Mouse (Mus musculus): ENCODE data around the gene Rab9.
A peak's percentile ranks its signal among the peaks of the same experiment; 100 is the strongest.

Rab9 gene

DNA sequence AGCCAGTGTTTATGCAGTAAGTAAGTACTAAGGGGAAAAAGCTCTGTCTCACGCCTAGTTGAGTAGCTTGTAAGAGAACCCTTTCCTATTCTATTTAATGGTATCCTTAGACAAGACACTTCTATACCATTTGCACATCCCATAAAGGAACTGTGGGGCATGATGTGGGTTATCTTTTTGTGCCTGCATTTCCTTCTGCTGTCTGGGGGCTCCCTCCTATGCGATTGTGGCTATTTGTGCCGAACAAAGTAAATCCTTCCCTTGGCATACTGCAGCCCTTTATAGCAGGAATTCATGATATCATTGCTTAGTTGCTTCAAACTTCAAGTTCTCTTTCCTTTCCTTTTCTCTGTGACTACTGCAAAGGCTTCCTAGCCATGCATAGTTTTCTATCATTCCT is 35.1 kb downstream of the Rab9 start:
- DNase-seq: no peak

DNA sequence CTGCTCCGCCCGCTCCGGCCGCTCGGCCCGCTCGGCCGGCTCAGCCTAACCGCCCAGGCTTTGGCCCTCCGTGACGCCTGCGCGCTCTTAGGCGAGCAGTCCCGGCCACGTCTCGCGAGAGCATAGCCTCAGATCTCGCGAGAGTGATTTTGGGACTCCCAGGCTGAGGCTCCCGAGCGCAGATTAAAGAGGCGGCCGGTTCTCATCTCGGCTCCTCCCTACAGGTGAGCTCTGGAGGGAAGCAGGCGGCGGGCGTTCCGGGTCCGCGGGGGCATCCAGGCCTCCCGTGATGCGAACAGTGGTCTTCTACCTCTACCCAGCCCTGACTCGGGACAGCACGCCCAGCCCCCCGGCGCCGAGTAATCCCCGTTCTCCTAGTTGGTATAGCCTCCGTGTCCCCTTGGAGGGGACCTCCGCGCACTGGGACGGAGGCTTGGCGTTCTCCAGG is 39.0 kb downstream of the Rab9 start, which contains the start of gene Ofd1:
TSS of gene Ofd1 (minus strand) at position 89 of the 448 bp plus-strand sequence.
- DNase-seq: peak; percentile 95

DNA sequence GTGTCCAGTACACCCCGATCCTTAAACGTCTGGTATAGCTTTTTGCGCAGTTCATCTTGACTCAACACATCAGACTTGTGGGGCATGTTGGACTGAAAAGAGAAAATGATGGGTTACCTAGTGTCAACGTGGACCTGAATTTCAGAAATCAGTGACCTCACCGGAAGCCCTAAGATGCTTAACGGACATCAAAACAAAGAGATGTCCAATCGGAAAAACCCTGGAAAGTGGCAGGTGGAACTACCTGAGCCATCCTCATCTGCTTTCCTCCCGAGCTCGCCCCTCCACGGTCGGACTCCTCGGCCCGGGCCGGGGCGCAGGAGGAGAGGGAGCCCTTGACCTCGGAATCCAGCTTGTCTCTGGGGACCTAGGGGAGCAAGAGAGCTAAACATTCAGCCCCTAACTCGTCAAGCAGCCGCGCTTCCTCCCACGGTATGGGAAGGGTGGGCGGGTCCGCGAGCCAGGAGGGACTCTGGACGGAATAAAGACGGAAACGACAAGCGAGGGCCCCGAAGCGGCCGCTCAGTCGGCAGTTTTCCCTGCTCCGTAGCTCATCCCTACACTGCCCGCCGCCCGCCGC is 39.5 kb downstream of the Rab9 start, which contains the start of gene Trappc2:
TSS of gene Trappc2 (plus strand) at position 539 of the 580 bp plus-strand sequence.
- DNase-seq: no peak

GRCm38 (mm10) chrX:166434812-166435211 is 44.9 kb downstream of the Rab9 start:
- DNase-seq: no peak

DNA sequence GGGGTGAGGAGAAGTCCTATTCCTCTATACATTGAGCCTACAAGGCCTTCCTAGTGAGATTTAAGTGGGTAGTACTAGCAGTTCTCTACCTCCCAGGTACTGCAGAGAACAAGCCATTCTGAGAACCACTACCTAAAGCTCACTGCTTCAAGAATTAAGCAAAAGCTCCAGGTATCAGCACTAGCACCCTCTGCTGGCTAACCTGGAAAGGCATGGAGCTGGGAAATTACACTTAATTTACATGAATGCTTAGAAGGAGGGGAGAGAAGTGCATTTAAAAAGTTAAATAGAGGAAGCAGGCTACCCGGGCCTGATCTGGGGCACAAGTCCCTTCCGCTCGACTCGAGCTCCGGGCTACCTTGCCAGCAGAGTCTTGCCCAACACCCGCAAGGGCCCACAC is 63.5 kb downstream of the Rab9 start:
- peak; percentile 57 for DNase-seq

DNA sequence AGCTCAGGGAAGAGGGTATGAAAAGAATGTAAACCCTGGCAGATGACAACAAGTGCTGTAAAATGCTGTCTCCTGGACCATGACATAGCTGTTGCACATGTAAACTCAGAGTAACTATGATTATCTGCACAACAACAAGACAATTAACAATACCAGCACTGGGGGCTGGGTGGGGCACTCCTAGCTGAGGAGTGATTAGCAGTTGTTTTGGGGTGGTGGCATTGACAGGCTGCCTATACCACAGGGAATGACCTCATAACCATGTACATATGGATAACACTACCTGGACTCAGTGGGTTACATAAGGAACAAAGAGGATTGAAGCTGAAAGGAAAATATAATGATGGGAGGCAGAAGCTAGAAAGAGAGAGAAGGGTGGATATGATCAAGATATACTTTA is 71.8 kb downstream of the Rab9 start:
- no peak for DNase-seq
